Mouse (Mus musculus) gastrocnemius, adult 8-10 months (tissue): ENCODE measurements around the gene Gm20388. TPM values are rescaled to one million over a fixed set of nuclear protein-coding genes. Genes with fewer than 3 reads are reported as not detected.
A peak's percentile ranks its signal among the peaks of the same experiment; 100 is the strongest.

Source experiments
- DNase-seq, 2 experiments: peaks; one replicate each; pipeline ENCODE4 v3.0.0; 2022; ENCODE audit warnings: low spot score in 2 of 2
- total RNA-seq, 4 experiments: library from RNA; stranded (reverse); gene quantifications; 2 replicates each; pipeline ENCODE4 v1.2.4; 2022

The Gm20388 gene
- total RNA-seq, 4 experiments from 2014 or later, result 4.4 to 20.0 (median 7.9) TPM; not detected in 1

DNA sequence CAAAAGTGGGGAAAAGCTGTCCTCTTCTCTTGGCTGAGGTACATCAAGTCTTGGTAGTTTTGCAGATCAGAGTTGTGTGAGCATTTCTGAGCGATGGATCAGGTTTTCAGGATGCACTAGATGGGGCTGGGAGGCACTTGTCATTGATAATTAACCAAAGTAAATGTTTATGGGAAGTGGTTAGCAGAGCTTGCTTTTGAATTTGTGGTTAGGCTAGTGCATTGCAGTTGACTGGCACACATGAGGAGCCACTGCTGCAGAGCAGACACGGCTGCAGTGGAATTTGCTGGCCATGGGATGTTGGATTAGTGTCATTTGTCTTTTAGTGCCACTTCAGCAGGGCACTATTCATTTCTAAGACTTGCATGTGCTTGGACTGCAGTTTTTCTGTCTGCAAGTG, 3.5 kb downstream of the Gm20388 start:
- DNase-seq, result no peak

DNA sequence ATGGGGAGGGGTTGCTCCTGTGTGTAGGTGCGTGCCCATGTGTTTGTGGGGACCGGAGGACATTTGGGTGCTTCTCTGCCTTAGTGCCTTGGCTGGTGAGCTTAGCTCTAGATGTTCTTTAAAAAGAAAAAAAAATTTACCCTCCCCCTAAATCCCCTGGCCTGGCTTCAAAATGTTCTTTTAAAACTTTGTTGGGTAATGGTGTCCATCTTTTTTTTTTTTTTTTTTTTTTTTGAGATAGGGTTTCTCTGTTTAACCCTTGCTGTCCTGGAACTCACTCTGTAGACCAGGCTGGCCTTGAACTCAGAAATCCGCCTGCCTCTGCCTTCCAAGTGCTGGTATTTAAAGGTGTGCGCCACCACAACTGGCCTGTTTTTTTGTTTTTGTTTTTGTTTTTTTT, 4.7 kb downstream of the Gm20388 start:
- no peak for DNase-seq

DNA sequence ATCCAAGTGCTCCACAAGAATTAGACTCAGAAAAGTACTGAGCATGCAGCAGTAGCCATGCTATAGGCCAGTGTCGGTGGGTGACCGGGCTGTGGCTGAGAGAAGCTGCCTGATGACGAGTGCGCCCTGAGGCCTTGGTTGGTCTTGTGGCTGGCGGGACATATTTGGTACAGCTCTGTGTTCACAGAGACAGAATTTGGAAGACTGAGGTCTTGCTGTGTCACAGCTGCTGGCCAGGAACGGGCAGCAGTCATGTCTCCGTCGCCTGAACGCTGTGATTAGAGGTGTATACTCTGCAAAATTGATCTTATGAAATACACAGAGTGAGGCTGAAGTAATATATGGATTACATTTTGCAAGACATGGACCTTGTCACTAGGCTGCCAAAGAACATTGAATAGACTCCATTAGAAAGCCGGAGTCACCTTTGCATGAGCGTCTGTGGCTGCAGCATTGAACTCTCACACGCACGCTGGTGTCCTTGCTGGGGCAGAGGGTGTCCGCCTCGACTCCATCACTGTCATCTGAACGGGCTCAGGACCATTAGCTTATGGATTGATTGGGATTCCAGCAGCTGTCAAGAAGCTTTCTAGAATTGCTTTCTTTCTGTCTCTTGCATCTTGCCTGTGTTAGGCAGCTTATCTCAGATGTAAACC, 5.7 kb downstream of the Gm20388 start:
- DNase-seq, result no peak

DNA sequence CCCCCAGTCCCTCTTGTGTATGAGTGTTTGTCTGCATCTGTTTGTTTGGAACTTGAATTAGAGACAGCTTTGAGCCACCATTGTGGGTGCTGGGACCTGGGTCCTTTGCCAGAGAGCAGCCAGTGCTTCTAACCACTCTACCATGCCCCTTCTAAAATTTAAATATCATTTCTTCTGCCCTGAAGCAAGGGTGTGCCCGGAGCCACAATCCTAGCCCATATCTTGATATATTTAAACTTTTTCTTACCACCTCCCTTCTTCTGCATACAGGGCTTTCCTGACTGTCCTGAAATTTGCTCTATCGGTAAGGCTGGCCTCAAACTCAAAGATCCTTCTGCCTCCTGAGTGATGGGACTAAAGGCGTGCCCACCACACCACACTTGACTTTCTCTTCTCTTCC, 6.8 kb downstream of the Gm20388 start:
- DNase-seq, result no peak

DNA sequence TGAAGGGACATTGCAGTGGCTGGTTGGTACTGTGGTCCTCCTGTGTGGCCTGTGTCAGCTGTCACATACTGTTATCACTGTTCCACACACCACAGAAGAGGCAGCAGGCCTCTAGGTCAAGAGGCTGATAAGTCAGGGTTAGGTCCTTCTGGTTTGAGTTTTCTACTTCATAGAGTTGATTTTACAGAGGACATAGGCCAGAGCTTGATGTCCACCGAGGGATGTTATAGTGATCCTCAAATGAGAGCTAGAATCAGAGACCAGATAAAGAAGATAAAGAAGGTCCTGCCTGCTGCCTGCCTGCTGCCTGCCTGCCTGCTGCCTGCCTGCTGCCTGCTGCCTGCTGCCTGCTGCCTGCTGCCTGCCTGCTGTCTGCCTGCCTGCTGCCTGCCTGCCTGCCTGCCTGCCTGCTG, 7.5 kb downstream of the Gm20388 start:
- DNase-seq, result no peak

DNA sequence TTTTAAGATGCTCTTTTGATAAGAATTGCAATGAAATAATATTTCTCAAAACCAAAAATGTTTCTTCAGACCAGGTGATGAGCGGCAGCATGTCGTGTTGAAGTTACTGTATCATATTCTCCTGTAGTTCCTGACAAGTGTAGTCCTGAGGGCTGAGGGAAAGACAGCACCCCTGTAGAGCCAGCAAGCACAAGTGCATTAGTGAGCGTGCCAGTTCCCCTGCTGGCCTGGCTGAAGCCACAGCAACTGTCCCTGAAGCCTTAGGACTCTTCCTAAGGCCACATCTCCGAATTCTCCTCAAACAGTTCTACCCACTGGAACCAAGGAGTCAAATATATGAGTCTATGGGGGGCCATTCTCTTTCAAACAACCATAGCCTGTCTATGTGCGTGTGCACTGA, 12.6 kb downstream of the Gm20388 start:
- DNase-seq, result no peak

DNA sequence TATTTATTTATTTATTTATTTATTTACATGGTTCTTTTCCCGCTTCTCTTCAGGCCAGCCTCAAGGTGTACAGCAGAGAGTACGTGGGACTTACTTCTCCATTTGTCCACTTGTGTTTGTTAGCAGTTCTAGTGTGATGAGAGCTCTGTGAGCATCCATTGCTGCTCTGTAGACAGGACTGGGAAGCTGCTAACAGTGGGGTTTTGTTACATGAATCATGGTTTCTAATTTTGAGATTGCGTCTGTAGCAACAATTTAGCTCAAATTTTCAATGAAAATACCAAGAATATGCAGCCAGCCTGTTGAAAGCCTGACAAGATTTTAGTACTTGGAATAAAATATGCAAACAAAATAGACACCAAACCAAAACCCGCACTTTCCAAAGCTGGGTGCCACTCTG, 14.8 kb downstream of the Gm20388 start:
- DNase-seq, result no peak

DNA sequence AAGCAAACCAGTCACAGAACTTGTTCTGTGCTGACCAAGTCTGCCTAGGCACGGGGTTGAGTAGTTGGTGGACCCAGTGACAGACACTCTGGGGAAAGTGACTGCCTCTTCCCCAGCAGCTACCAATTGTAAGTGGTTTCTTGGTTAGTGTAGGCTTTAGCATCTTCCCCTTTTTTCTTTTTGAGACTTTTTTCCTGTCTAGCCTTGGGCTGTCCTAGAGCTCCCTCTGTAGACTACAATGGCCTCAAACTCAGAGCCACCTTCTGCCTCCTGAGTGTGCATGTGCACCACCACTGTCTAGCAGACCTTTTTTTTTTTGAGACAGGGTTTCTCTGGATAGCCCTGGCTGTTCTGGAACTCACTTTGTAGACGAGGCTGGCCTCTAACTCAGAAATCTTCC, 15.8 kb downstream of the Gm20388 start:
- DNase-seq, result no peak

DNA sequence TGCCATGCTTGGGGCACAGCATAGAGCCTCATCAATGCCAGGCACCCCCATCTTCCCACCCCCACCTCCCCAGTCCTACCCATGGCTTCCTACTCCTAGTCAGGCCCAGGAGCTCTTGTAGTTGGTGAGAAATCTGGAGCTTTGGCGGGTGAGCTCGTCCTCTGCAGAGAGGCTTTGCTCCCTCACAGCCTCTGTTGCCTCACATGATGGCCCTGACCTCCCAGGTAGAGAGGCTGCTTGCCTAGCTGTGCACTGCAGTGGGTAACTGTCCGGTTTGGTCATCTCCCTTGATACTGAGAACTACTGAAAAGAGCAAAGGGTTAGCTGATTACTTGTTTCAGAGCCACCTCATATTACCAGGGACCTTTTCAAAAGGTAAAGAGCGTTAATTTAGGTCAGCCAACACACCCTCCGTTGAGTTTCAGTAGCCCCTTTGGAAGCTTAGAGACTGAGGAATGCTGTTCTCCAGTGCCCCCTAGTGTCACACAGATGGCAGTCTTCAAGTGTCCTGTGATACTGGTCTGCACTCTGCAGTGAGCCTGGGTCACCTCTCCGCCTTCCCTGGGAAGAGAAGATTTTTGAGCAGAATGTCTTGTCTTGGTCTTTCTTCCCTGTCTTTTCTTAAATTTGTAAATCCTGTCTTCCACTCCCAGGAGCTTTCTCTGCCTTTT, 16.9 kb downstream of the Gm20388 start:
- no peak for DNase-seq

DNA sequence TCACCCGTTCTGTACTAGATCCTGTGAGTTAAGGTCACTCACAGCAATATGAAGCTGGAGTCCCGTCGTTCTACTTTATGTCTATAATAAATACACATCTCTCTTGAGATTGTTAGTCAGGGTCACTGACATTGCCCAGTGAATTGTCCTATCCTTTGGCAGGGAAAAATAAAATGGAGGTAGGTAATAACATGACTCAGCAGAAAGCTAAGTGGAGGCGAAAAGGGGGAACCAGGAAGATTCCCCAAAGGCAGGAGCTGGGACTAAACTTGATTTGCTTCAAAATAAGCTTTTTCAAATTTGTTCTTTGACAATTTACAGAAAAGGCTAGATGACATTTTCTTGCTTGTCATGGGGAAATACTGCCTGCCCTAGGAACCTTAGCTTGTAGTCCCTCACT, 20.7 kb downstream of the Gm20388 start:
- DNase-seq, result no peak

DNA sequence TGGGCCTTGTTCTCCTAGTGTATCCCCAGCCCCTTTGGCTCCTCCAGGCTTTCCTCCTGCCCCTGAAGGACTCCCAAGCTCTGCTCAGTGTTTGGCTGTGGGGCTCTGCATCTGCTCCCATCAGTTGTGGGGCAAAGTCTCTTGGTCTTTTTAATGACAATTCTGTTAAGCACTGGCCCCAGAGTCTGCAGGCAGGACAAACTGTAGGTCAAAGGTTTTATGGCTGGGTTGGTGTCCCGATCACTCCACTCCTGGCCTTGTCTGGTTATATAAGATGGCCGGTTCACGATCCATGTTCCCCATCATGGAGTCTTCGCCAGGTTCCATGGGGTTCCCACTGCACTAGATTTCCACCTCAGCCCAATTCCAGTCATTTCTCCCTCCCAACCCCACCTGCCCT, 23.0 kb downstream of the Gm20388 start:
- no peak for DNase-seq

DNA sequence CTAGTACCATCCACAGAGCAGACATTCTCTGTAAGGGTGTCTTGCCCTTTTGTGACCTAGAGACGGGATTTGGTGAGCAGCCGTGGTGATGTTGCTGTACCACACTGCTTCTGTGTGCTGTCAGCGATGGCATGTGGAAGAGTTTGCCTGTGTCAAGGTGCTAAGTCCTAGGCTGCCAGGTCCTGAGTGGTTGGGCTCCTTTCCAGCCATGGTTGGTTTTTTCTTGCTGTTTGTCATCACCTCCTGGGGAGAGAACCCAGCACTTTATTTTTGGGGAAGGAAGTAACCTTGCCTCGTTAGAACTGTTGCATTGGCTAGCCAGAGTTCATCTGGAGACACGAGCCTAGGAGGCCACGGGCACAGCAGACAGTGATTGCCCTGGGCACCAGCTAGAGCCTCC, 24.9 kb downstream of the Gm20388 start:
- no peak for DNase-seq

DNA sequence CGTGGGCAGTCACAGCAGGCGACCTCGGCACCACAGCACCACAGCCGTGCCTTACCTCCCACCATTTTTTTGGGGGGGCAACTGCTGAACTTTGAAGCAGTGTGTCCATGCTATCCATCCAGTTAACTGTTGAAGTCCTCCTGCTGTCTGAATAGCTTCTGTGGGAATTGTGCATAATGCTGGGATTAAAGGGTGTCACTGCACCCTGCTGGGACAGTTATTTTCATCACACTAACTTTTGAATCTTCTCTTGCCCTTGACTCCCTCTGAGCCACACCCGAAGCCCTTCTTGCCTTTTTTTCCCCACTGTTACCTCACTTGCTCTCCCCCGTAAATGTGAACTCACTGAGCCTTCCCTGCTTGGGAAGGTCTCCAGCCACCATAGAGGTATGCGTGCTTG, 27.8 kb downstream of the Gm20388 start:
- no peak for DNase-seq

DNA sequence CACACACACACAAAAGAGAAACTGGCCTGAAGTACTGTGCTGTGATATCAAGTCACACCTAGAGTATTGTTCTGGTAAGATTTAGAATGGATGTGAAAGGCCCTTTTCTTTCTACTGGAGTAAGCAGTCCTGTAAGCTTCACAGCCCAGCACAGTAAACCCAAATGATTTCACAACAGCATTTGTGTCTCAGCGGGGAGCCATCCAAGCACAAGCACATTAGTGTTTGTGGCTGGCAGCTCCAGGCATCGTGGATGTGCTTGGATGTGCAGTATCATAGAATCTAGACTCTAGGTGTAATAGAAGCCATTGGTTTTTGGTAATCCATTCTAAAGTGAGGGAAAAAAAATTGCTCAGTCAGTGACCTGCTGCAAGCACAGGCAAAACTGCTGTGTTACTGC, 28.7 kb downstream of the Gm20388 start:
- DNase-seq, result no peak

DNA sequence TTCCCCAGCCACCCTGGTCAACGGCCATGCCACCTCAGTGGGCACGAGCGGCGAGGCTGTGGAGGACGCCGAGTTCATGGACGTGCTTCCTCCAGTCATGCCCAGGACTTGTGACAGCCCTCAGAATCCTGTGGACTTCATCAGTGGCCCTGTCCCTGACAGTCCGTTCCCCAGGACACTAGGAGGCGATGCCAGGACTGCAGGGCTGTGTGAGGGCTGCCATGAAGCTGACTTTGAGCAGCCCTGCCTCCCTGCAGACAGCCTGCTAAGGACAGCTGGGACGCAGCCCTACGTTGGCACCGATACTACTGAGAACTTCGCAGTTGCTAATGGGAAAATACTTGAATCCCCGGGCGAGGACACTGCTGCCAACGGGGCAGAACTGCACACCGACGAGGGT, 30.8 kb downstream of the Gm20388 start:
- DNase-seq, result no peak

DNA sequence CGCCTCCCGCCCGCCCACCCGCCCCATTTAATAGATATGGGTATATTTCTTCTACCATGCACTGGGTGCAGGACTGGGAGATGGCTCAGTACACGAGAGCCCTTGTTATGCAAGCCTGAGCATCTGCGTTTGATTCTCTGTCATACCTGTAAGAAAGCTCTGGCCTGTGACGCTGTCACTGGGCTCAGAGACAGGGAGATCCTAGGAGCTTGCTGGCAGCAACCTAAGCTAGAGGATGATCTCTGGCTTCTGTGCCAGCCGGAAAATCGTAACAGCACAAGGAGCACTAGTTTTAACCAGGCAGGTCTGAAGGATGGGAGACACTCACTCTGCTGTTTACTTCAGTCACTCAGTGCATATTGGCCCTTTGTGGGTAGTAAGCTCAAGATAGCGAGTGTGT, 33.0 kb downstream of the Gm20388 start:
- DNase-seq, result no peak

DNA sequence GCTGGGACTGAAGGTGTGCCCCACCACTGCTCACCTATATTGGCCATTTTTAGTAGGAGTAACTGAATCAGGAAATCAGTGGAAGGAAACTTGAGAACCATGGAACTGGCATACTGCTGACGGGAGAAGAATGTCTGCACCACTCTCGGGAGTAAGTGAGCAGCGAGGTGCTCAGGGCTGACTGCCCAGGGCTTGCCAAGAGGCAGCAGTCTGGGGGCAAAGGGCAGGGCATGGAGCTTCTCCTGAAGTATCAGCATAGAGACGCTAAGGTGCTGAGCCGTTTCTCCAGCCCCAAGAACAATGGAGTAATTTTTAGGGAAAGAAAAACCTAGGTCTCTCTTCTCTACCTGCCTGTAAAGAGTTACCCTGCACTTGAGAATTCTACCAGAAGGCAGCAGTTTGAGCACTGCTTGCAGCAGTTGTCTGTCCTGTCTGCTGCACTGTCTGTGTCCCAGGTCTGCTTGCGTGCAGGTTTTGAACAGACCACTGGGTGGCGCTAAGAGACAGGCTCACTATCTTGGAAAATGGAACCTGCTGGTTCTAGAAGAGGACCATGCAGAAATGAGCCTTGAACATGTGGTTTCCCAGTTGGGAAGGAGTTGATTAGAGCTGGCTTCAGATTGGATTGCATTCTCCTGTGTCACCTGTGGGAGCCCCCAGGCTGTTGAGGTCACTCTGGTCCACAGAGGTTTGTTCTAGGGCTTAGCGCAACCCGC, 33.6 kb downstream of the Gm20388 start:
- DNase-seq, result peak; percentile 57 to 59

DNA sequence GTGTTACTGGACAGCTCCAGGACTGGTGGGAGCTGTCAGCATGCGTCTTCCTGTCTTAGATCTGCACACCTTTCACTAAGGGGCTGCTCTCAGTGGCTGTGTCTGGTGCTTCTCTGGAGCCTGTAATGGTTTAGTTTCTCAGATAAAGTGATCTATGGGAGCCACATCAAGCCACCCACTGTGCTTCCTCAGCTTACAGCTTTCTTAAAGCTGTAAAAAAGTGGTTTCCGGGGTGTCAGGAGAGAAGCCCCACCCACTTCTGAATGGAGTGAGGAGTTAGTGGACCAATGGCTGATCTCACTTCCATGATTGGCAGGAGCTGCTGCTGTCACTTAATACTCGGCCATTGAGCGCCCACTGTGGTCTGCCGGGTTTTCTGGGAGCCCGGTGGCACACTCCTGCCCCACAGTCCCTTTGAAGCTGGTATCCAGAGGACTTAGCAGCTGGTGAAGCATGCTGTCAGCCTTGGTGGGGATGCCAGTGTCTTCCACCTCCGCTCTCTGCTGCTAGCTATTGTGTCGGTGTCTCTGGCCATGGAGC, 35.8 kb downstream of the Gm20388 start:
- no peak for DNase-seq

DNA sequence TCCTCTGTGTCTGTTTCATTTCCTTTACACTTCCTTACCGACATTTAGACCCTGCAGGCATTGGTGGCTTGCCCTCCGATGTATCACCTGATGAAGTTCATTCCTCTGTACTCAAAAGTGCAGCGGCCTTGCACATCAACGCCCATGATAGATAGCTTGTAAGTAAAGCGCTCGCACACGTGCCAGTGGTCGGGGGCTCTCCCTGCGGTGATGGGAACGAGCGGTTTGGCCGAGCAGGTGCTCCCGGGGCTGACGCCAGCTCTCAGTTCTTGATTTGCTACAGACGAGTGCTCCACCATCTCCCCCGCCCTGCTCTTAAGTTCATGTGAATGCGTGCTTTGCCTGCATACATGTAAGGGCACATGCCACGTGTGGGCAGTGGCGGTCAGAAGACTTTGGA, 37.0 kb downstream of the Gm20388 start:
- DNase-seq, result no peak

DNA sequence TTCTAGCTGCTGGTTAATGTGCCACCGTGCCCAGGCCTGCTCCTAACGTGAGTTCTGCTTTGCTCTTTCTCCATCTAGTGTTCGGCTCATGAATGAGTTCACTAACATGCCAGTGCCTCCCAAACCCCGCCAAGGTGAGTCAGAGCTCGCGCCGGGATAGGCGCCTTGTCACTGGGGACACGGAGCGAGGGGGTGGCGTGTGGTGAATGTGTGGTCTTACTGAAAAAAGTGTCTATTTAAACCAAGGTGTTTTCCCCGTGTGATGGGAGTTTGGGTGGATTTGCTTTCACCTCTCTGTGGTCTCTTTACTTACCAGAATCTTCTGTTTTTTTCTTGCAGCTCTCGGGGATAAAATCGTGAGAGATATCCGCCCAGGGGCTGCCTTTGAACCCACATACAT, 37.7 kb downstream of the Gm20388 start:
- DNase-seq, result no peak

DNA sequence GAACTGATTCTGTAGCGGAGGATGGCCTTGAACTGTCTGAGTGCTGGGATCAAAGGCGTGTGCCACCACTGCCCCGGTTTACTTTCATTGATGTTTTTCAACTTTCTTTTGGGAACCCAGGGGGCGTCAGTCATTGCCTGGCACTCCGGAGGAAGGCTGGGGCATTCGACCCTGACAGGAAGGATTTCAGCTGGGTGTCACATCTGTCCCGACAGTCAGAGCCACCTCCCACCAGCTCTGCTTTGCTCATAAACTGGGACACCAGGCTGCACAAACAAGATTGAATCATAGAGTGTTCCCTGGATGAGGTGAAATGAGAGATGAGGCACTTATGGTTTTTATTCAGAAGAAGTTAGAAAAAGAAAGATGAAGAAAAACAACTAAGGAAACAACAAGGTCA, 41.6 kb downstream of the Gm20388 start:
- DNase-seq, result no peak

DNA sequence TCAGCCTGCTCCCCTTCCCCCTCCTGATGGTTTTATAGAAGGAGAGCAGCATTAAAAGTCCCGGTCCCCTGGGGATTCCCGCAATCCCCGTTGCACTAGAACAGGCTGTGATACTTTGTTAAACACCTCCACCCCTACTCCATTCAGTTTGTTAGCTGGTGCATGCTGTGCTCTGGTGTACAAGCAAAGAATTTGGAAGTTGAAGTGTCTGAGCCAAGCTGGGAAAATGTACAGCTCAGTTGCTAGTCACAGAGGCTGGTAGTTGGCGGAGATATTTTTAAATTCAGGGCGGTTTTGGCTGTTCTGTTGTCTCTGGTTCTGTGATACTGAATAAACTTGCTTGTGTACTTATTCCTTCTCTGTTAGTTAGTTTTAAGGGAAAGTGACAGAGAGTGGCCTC, 42.1 kb downstream of the Gm20388 start:
- DNase-seq, result no peak

DNA sequence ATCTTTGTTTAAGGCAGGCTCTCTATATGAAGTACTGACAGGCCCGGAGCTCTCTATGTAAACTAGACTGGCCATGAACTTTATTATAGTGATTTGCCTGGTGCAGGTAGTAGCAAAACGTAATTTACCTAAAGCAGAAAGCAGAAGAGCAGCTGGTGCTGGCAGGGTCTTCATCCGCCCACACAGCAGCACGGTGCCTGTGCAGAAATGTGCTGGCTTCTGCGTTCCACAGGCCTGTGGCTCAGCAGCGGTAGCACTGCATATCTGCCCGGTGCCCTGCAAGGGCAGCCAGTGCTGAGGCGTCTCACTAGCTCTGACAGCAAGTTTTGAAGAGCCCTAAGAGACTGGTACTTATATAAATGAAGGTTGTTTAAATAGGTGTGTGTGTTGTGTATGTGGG, 44.7 kb downstream of the Gm20388 start:
- DNase-seq, result no peak
